Mouse (Mus musculus) right cerebral cortex, postnatal 14 days (tissue): ENCODE measurements at regions not wholly inside any gene's neighbourhood (a gene's known extent, or its start where the extent isn't known, plus 50 kb on each side); places are given as distances from the start of the nearest gene placed in this dataset.

ENCODE experiments used
- DNase-seq: peaks from one replicate; pipeline ENCODE4 v3.0.0; 2022

- no peak for DNase-seq
Measured at GRCm38 (mm10) chr1:72038518-72038917, 173.6 kb downstream of the Mreg start.

DNA sequence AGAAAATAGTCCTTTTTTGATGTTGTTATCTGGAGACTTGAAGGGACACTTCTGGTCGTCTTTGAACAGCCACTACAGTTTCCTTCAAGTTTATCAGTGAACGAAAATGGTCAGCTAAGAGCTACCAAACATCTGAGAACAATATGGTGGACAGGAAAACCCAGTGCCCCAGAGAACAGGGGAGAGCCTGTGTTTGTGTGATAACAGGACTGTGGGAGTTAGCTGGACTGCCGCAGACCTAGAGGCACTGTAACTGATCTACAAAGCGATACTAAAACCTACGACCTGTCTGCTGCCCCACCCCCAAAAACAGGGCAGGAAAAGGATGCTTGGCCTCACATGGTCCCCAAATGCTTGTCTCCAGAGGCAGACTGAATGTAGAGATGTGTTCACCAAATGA, 175.5 kb downstream of the Mreg start:
- DNase-seq = no peak

DNA sequence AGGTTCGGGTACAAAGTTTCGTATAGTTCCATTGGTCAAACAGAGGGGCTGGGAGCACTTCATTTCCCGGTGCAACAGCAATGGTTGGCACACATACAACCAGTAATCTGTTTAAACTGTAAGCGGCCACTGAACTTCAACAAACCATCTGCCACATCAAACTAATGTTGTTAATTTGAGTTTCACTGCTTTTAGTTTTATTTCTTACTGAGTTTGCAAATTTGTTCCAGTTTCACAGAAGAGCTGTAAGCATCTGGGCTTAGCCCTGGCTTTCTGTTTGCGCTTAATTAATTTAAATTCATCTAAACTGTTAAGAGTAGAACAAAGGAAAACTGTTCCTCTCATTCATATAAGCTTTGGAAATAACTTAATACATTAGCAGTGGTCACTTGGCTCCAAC, 176.0 kb downstream of the Mreg start:
- no peak for DNase-seq

- no peak for DNase-seq
Measured at GRCm38 (mm10) chr1:72033941-72034340, 178.2 kb downstream of the Mreg start.

- DNase-seq = no peak
Measured at GRCm38 (mm10) chr1:72032214-72032613, 179.9 kb downstream of the Mreg start.

GRCm38 (mm10) chr1:72030763-72031405, 181.2 kb downstream of the Mreg start:
- DNase-seq = no peak

DNA sequence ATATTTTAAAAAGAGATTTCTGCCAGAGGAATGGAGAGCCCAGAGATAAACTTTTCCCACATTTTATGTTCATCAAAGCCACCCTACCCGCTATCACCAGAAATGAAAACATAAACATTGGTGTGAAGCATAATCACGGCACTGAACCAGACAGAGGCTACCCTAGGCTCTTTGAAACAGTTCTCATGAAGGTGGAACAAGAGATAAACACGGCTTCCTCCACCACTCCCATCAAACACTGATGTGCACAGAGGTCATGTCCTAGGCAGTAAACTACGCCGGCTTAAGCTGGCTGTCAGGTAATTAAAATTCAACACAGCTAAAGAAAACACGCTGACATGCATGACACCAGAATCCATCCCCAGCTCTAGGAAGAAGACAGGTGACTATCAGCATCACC, 182.5 kb downstream of the Mreg start:
- no peak for DNase-seq

- DNase-seq = no peak
Measured at GRCm38 (mm10) chr1:72026861-72027260, 185.2 kb downstream of the Mreg start.

DNA sequence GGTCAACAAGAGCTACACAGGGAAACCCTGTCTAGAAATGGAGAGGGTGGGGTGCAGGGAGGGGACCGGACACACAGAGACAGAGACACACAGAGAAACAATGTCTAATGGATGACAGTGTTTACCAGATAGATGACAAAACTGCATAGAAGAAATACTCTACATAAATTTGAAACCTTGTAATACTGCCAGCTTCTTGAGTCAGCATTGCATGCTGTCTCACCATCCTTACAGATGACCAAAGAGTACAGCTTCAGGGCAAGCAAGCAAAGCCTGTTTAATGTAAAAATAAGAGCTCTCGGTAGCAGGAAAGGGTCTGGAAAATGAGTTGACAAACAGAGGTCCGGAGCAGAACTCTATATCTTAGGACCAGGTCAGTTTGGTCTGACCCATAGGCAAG, 189.5 kb downstream of the Mreg start:
- DNase-seq = no peak

DNA sequence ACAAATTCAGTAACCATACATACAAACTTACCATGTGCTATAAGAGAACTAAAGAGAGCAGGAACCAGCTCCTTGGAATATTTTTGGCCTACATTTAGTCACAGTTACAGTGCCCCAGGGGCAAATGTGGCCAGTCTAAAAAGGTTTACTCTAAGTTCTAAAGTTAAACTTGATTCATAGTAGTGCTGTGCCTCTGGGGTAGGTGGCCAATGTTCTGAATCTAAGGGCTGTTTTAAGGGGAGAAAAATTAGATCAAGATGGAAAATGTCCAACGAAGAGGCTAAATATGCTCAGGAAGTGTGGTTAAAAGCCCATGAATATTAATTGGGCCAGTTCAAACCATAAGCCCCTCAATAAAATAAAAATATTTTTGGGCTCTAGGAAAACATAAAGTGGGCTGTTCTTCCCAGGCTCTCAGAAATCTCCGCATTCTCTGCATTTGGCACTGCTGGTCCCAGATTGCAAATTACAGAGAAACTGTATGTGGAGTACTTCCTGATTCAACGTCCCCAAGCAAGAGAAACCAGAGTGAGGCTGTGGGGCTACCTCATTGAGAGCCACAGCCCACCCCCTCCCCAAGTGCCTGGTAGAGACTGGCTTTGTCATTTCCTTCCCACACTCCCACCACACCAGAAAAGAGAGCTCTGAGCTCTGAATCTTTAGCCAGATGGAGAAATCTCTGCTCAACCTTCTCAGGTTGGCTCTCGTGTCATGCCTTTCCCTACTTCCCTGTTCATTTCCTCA, 193.5 kb downstream of the Mreg start:
- no peak for DNase-seq

DNA sequence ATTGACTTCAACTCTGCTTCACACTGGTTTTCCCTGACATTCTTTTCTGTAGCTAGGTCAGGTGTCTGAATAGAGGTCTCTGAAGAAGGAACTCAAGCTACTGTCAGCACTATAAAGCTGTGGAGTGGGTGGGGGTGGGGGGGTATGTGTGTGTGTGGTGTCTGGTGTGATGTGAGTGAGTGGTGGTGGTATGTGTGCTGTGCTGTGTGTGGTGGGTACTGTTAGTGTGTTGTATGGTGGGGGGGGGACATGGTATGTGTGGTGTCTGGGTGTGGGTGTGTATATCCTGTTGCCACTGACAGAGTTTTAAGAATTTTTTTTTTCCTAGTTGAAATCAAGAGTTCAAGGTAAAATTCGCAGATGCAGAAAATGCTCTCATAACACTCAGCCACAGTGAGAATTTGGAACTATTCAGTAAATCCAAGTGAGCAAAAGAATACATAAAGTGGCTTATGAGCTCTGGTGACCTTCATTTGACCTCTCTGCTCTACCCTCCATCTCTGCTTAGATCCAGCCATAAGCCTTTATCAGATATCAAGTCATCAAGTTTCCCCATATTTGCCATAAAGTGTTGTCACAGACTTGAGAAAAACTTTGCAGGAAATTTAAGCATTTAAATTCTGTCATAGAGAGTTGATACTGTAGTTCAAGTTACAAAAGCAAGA, 194.2 kb downstream of the Mreg start:
- no peak for DNase-seq

DNA sequence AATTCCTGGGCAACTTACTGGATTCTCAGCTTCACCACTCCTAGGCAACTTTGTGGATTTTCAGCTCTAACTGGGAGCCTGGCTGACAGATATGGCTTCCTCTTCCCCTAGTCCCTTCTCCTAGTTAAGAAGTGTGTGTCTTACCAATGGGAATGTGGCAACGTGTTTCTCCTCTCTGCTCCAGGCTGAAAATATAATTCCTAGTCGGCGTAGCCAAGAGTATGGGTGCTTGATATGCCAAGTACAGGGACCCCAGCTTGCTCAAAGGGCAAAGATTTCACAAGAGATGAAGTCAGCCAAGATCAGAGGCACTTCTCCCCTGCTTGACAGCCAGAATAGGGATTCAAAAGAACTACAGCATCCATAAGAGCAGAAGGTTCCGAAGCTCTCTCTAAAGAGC, 196.6 kb downstream of the Mreg start:
- DNase-seq = no peak

- DNase-seq = no peak
Measured at GRCm38 (mm10) chr1:72014580-72014979, 197.5 kb downstream of the Mreg start.

GRCm38 (mm10) chr1:72013863-72014262, 198.2 kb downstream of the Mreg start:
- DNase-seq = no peak

GRCm38 (mm10) chr1:72012710-72013109, 199.4 kb downstream of the Mreg start:
- DNase-seq = no peak

GRCm38 (mm10) chr1:72009270-72009928, 202.7 kb downstream of the Mreg start:
- DNase-seq = no peak

DNA sequence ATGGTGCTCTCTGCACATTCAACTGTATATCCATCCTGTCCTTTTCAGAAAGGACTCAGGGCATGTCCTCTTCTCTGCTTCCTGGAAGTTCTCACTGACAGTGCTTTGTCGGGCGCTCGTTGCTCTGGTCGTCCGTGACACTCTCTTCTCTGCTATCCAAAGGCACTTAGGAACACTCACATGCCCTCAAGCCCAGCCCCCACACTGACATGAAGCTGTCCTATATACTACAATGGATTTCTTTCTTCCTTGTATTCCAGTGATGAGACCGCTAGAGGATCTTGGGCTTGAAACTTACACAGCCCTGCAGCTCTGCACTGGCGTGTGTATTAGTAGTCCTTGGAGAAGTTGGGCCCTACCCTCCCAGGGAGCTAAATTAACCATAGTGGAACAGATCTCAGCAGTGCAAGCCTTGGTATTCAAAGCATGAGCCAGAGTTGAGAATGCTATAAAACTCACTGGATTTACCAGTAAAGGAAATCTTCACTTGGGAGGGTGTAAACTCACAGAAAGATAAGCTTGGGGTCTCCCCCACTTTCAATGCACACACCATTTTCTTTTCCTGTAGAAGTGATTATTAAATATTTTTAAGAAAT, 205.3 kb downstream of the Mreg start:
- DNase-seq = no peak

DNA sequence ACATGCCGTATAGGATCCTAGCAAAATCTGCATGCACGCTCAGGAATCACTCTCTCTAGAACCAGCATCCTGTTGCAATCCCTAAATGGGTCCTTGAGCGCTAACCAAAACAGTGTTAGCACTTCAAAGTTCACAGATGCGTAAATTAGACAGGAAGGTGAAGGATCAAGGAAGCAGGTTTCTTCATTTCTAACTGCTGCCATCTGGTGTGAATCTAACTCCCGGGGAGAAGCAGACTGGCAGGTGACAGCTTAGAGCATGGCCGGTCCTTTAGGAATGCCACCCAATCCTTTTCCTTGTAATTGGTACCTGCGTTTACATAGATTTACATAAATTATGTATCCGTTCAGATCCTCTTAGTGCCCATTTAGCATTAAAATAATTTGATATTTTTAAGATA, 206.2 kb downstream of the Mreg start:
- DNase-seq = no peak

GRCm38 (mm10) chr1:72005550-72005949, 206.6 kb downstream of the Mreg start:
- DNase-seq = no peak

- no peak for DNase-seq
Measured at GRCm38 (mm10) chr1:72003424-72004278, 208.5 kb downstream of the Mreg start.

DNA sequence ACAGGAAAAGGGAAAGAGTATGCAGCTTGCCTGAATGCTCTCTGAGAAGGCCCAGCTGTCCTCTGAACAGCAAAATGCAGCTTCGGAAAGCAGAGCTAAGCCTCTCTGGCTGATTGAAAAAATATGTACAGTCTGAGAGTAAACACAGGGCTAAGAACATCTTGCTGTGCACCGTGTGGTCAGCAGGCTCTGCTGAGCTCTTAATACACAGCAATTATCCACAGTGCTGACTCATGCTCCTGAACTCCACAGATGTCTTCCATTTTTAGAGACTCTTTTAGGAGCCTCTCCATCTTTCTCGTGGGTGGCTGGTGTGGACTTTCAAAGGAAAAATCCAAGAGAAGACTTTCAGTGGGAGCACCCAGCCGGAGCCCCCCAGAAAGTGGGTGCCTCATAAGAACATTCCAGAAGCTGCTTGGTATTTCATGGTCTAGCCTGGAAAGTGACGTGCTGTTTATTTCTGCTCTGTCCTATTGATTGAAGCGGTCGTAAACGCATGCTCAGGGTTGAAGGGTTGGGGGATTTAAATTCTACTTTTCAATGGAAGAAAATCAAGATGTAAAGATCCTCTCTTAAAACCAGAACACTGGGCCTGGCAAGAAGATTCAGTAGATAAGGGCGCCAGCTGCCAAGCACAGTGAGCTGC, 209.5 kb downstream of the Mreg start:
- no peak for DNase-seq

GRCm38 (mm10) chr1:72000741-72001140, 211.4 kb downstream of the Mreg start:
- DNase-seq = no peak
